Mouse (Mus musculus) intestine, embryonic 16.5 days (tissue): ENCODE data around the gene Pigf. TPM values are rescaled to one million over a fixed set of nuclear protein-coding genes. Genes with fewer than 3 reads are reported as not detected.
A peak's percentile ranks its signal among the peaks of the same experiment; 100 is the strongest.

Experiments used
- ATAC-seq: fragments of 200-750 bp; cut with Nextera tagmentation; 2 replicates; pipeline ENCODE4 v1.8.0; 2017; ENCODE audit warnings: moderate TSS enrichment, moderate library complexity
- H3K27ac ChIP-seq: fragments of 300-500 bp; sonication (generic); 2 replicates; pipeline ENCODE4 v1.5.1; 2014; ENCODE audit warnings: mild to moderate bottlenecking, low read length
- H3K27me3 ChIP-seq: fragments of 300-500 bp; sonication (generic); replicated peaks from 2 replicates; pipeline ENCODE4 v1.6.1; 2014; ENCODE audit warnings: low read length, control low read depth, mixed read lengths; ENCODE audit not compliant: control insufficient read depth, insufficient read depth
- H3K36me3 ChIP-seq: fragments of 300-500 bp; sonication (generic); 2 replicates; pipeline ENCODE4 v1.6.1; 2014; ENCODE audit warnings: low read length, control low read depth; ENCODE audit not compliant: control insufficient read depth, insufficient read depth
- H3K4me1 ChIP-seq: fragments of 300-500 bp; sonication (generic); 2 replicates; pipeline ENCODE4 v1.6.1; 2014; ENCODE audit warnings: low read length, control low read depth, mixed read lengths; ENCODE audit not compliant: control insufficient read depth, insufficient read depth
- H3K4me2 ChIP-seq: fragments of 300-500 bp; sonication (generic); 2 replicates; pipeline ENCODE4 v1.6.1; 2014; ENCODE audit warnings: low read depth, low read length, control low read depth
- H3K4me3 ChIP-seq: fragments of 300-500 bp; sonication (generic); 2 replicates; pipeline ENCODE4 v1.5.1; 2014; ENCODE audit warnings: mild to moderate bottlenecking, low read length
- H3K9ac ChIP-seq: fragments of 300-500 bp; sonication (generic); 2 replicates; pipeline ENCODE4 v1.6.1; 2014; ENCODE audit warnings: low read depth, low read length
- H3K9me3 ChIP-seq: fragments of 300-500 bp; sonication (generic); 2 replicates; pipeline ENCODE4 v1.6.1; 2016; ENCODE audit warnings: low read length, control low read depth; ENCODE audit not compliant: control insufficient read depth
- WGBS: fragments of 180-500 bp; shearing (Covaris S2); extraction: QIAGEN DNeasy Blood & Tissue Kit; methylation state at CpG from one replicate; pipeline ENCODE4 v1.1.7; 2014; 5-methylcytosine and 5-hydroxymethylcytosine counted together
- polyA plus RNA-seq: library from polyadenylated mRNA; unstranded; fragments of >200 nt; fragmentation: Nextera tagmentation; extraction: Ambion mirVana; gene quantifications from 2 replicates; pipeline ENCODE4 v1.2.1, GENCODE M21; 2015

Gene Pigf
- polyA plus RNA-seq, 1 experiment from 2014 or later: 56.1 TPM

GRCm38 (mm10) chr17:87056761-87057160, 31.6 kb upstream of the Pigf start:
- H3K9me3 ChIP-seq: no peaks in the 10 kb centered on the region
- no peaks in the 10 kb centered on the region for H3K27me3 ChIP-seq
- peaks cover 8% of the 10 kb centered on the region; the same call in 1 of the 2 replicates for H3K4me1 ChIP-seq
- H3K9ac ChIP-seq: no peak overlapping the region
- H3K4me2 ChIP-seq: no peak overlapping the region
- no peak for ATAC-seq
- 93% methylated on average over 7 of the region's 7 CpGs for WGBS
- no peak overlapping the region for H3K27ac ChIP-seq
- no peak overlapping the region for H3K4me3 ChIP-seq
- no peaks in the 10 kb centered on the region for H3K36me3 ChIP-seq

GRCm38 (mm10) chr17:87055663-87056062, 30.5 kb upstream of the Pigf start:
- 67% methylated on average over 1 of the region's 1 CpGs for WGBS
- no peaks in the 10 kb centered on the region for H3K27me3 ChIP-seq
- no peaks in the 10 kb centered on the region for H3K9me3 ChIP-seq
- H3K27ac ChIP-seq: no peak overlapping the region; the same call in 1 of the 2 replicates
- no peak overlapping the region for H3K9ac ChIP-seq
- H3K4me1 ChIP-seq: peaks cover 8% of the 10 kb centered on the region; the same call in 1 of the 2 replicates
- H3K4me2 ChIP-seq: no peak overlapping the region
- H3K36me3 ChIP-seq: no peaks in the 10 kb centered on the region
- ATAC-seq: no peak
- H3K4me3 ChIP-seq: no peak overlapping the region

- no peak overlapping the region for H3K4me3 ChIP-seq
- WGBS: 12% methylated on average over 5 of the region's 5 CpGs
- no peaks in the 10 kb centered on the region for H3K9me3 ChIP-seq
- no peak overlapping the region for H3K9ac ChIP-seq
- H3K27me3 ChIP-seq: no peaks in the 10 kb centered on the region
- H3K4me2 ChIP-seq: no peak overlapping the region
- no peak overlapping the region; the same call in 1 of the 2 replicates for H3K27ac ChIP-seq
- H3K36me3 ChIP-seq: no peaks in the 10 kb centered on the region
- no peak; the same call in 1 of the 2 replicates for ATAC-seq
- H3K4me1 ChIP-seq: peaks cover 8% of the 10 kb centered on the region; the same call in 1 of the 2 replicates
Measured at GRCm38 (mm10) chr17:87055051-87055459, 29.8 kb upstream of the Pigf start.

GRCm38 (mm10) chr17:87053921-87054320, 28.7 kb upstream of the Pigf start:
- H3K4me2 ChIP-seq: no peak overlapping the region
- H3K4me3 ChIP-seq: no peak overlapping the region
- ATAC-seq: no peak
- H3K9me3 ChIP-seq: no peaks in the 10 kb centered on the region
- no peak overlapping the region for H3K9ac ChIP-seq
- 77% methylated on average over 5 of the region's 5 CpGs for WGBS
- no peak overlapping the region for H3K27ac ChIP-seq
- H3K4me1 ChIP-seq: peaks cover 8% of the 10 kb centered on the region; the same call in 1 of the 2 replicates
- H3K27me3 ChIP-seq: no peaks in the 10 kb centered on the region
- no peaks in the 10 kb centered on the region for H3K36me3 ChIP-seq

- H3K27me3 ChIP-seq: no peaks in the 10 kb centered on the region
- H3K4me1 ChIP-seq: peaks cover 8% of the 10 kb centered on the region; the same call in 1 of the 2 replicates
- no peak overlapping the region for H3K27ac ChIP-seq
- H3K9ac ChIP-seq: no peak overlapping the region
- no peak overlapping the region for H3K4me2 ChIP-seq
- no peak overlapping the region for H3K4me3 ChIP-seq
- H3K9me3 ChIP-seq: no peaks in the 10 kb centered on the region
- ATAC-seq: no peak
- H3K36me3 ChIP-seq: no peaks in the 10 kb centered on the region
- WGBS: 75% methylated on average over 1 of the region's 1 CpGs
Measured at GRCm38 (mm10) chr17:87052432-87052831, 27.2 kb upstream of the Pigf start.

DNA sequence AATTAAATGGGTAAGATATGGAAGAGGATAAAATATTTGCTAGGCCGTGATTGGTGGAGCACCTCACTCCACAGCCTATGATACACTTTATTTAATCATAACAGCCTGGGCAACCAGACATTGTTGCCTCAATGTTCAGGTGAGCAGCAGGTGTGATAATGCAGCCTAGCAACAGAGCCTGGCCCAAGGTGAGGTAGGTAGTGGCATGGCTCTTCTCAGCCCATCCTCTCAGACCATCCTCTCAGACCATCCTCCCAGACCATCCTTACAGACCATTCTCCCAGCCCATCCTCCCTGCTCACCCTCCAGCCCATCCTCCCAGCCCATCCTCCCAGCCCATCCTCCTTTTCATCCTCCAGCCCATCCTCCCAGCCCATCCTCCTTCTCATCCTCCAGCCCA, 26.4 kb upstream of the Pigf start:
- H3K4me2 ChIP-seq: no peak overlapping the region
- no peaks in the 10 kb centered on the region for H3K36me3 ChIP-seq
- H3K9me3 ChIP-seq: no peaks in the 10 kb centered on the region
- no peak for ATAC-seq
- no peak overlapping the region for H3K9ac ChIP-seq
- WGBS: 86% methylated on average over 1 of the region's 1 CpGs
- H3K4me3 ChIP-seq: no peak overlapping the region
- peaks cover 8% of the 10 kb centered on the region; the same call in 1 of the 2 replicates for H3K4me1 ChIP-seq
- H3K27me3 ChIP-seq: no peaks in the 10 kb centered on the region
- H3K27ac ChIP-seq: no peak overlapping the region

GRCm38 (mm10) chr17:87050469-87051175, 25.4 kb upstream of the Pigf start:
- Histone ChIP-seq H3K36me3 (no peaks in the 10 kb centered on the region), H3K27me3 (no peaks in the 10 kb centered on the region), H3K27ac (no peak overlapping the region), H3K4me1 (peaks cover 8% of the 10 kb centered on the region; the same call in 1 of the 2 replicates), H3K9me3 (no peaks in the 10 kb centered on the region), H3K9ac (no peak overlapping the region), H3K4me2 (no peak overlapping the region), H3K4me3 (no peak overlapping the region)
- ATAC-seq: no peak
- 51% methylated on average over 9 of the region's 9 CpGs for WGBS

DNA sequence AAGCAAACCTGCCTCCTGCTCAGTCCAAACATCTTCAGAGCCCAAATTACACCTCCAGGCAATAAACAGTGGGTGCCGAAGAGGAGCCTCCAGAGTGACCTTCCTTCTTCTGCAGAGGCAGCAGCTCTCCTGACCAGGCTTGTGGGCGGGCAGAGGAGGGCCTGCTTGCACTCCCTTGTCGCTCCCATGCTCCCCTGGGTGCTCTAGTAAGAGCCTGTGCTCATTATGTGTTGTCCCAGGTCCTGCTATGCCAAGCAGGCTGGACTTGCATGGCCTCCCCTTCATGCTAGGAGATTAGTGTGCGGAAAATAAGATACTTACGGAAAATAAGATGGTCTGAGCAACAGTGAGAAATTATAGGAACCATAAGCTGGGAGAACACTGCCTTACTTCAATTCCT, 24.5 kb upstream of the Pigf start:
- Histone ChIP-seq H3K9me3 (no peaks in the 10 kb centered on the region), H3K4me1 (peaks cover under 1% of the 10 kb centered on the region; the same call in 1 of the 2 replicates), H3K36me3 (no peaks in the 10 kb centered on the region), H3K27ac (no peak overlapping the region), H3K27me3 (no peaks in the 10 kb centered on the region), H3K4me2 (no peak overlapping the region), H3K9ac (no peak overlapping the region), H3K4me3 (no peak overlapping the region)
- ATAC-seq: no peak
- 66% methylated on average over 5 of the region's 5 CpGs for WGBS

DNA sequence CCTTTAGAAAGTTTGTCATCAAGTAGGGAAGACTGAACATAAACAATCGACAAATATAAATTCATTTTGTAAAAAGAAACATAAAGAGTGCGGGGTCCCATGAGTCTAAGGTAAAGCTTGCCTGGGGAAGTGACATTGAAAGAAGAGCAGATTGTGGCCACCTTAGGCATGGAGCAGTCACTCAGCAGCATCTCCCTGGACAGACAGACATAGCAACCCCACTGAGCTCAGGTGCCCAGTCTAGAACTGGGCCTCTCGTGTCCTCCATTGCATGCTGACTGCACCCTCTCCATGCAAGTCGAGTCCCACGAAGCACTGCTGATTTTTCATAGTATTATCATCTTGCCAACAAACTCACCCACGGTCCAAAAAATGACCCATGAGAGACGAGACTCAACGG, 19.6 kb upstream of the Pigf start:
- no peak overlapping the region for H3K27ac ChIP-seq
- H3K27me3 ChIP-seq: no peaks in the 10 kb centered on the region
- no peak overlapping the region for H3K4me3 ChIP-seq
- no peaks in the 10 kb centered on the region for H3K4me1 ChIP-seq
- no peaks in the 10 kb centered on the region for H3K9me3 ChIP-seq
- H3K9ac ChIP-seq: no peak overlapping the region
- H3K4me2 ChIP-seq: no peak overlapping the region
- ATAC-seq: peak; percentile 56
- 83% methylated on average over 8 of the region's 8 CpGs for WGBS
- H3K36me3 ChIP-seq: no peaks in the 10 kb centered on the region
